Mouse (Mus musculus): ENCODE measurements at regions not wholly inside any gene's neighbourhood (a gene's known extent, or its start where the extent isn't known, plus 50 kb on each side); places are given as distances from the start of the nearest gene placed in this dataset.

DNA sequence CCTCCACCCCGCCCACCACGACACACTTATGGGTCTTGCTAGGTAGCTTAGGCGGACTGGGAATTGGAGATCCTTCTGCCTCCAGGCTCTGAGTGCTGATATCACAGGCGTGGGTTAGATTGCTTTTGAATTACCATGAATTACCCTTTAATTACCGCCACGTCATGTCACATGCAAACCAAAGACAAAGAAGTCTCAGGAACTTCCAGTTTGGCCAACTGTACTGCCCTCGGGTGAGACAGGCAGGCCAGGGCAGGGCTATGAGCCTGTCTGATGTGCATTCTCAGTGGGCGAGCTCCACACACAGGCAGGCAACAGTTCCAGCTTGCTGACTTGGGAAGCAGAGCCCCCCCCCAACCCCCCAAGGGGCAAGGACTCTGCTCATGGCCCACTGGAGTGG, 101.3 kb upstream of the Slc22a23 start:
- no peaks in the 10 kb centered on the region for H3K79me2 ChIP-seq (ENCODE audit: control insufficient read depth, insufficient read depth)

DNA sequence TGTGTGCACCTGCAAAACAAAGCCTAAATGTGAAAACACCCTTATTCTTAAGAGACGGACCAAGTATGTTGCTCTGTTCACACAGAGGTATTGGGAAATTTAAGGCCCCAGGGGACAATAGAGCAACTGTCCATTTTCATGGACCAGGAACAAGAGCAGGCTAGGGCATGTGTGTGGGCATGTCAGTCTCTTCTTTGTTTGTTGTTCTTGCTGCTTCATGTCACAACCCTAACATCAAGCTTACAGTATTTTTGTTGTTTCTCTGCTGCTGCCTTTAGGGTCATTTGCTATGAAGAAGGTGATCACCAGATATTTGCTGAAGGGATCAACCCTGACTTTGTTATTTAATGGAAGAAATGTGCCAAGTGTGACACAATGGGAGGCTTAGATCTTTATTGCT, 96.4 kb upstream of the Slc22a23 start:
- TF ChIP-seq REST (IDR thresholded peaks at IDR 0.05; ENCODE audit: insufficient read depth, insufficient read length): no peak
- H3K4me2 ChIP-seq (ENCODE audit: low read depth): no peak overlapping the region
- H3K27me3 ChIP-seq (ENCODE audit: control insufficient read depth, insufficient read depth, insufficient read length): no peaks in the 10 kb centered on the region
- H3K36me3 ChIP-seq (ENCODE audit: control insufficient read depth, insufficient read depth): no peaks in the 10 kb centered on the region
- H3ac ChIP-seq (ENCODE audit: control insufficient read depth, insufficient read length): no peak overlapping the region
- no peak overlapping the region for H3K4me3 ChIP-seq
- no peaks in the 10 kb centered on the region for H3K79me2 ChIP-seq (ENCODE audit: control insufficient read depth, insufficient read depth)

More for the DNA sequence above, 101.3 kb upstream of the Slc22a23 start:
- Histone ChIP-seq H3K4me3 (no peak overlapping the region), H3K4me2 (ENCODE audit: low read depth) (no peak overlapping the region), H3K27me3 (ENCODE audit: control insufficient read depth, insufficient read depth, insufficient read length) (no peaks in the 10 kb centered on the region), H3ac (ENCODE audit: control insufficient read depth, insufficient read length) (no peak overlapping the region), H3K36me3 (ENCODE audit: control insufficient read depth, insufficient read depth) (no peaks in the 10 kb centered on the region)
- no peak for TF ChIP-seq MAX (IDR thresholded peaks at IDR 0.05; ENCODE audit: low read depth)
- TF ChIP-seq TCF3 (IDR thresholded peaks at IDR 0.05; ENCODE audit: insufficient read length, low read depth): no peak

DNA sequence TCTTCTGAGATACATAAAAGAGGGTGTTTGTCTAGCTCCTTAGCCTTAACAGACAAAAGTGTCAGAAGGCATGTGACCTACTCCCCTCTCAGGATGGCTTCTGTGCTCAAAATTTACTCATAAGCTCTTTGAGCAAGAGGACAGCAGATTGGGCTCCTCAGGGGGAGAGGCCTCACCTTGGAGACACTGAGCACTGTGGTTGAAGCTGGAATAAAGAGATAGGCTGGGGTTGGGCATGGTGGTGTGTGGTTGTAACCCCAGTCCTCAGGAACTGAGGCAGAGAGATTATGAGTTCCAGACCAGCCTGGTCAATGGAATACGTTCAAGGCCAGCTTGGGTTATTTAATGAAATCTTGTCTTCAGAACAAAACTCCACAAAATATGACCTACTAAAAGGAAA, 82.5 kb upstream of the Slc22a23 start:
- Histone ChIP-seq H3K4me2 (ENCODE audit: low read depth) (no peak overlapping the region), H3K4me3 (no peak overlapping the region), H3ac (ENCODE audit: control insufficient read depth, insufficient read length) (no peak overlapping the region), H3K36me3 (ENCODE audit: control insufficient read depth, insufficient read depth) (no peaks in the 10 kb centered on the region), H3K79me2 (ENCODE audit: control insufficient read depth, insufficient read depth) (no peaks in the 10 kb centered on the region), H3K27me3 (ENCODE audit: control insufficient read depth, insufficient read depth, insufficient read length) (no peaks in the 10 kb centered on the region)
- TF ChIP-seq TCF12 (IDR thresholded peaks at IDR 0.05; ENCODE audit: insufficient read depth, poor library complexity, severe bottlenecking) (no peak), MAX (IDR thresholded peaks at IDR 0.05; ENCODE audit: low read depth) (no peak), POLR2AphosphoS2 (IDR thresholded peaks at IDR 0.05; ENCODE audit: insufficient read length, low read depth) (no peak), MYOD1 (IDR thresholded peaks at IDR 0.05; ENCODE audit: control insufficient read depth in 1 of 3, insufficient read length in 2 of 3, low read depth in 2 of 3) (no peak), REST (IDR thresholded peaks at IDR 0.05; ENCODE audit: insufficient read depth, insufficient read length) (no peak)

DNA sequence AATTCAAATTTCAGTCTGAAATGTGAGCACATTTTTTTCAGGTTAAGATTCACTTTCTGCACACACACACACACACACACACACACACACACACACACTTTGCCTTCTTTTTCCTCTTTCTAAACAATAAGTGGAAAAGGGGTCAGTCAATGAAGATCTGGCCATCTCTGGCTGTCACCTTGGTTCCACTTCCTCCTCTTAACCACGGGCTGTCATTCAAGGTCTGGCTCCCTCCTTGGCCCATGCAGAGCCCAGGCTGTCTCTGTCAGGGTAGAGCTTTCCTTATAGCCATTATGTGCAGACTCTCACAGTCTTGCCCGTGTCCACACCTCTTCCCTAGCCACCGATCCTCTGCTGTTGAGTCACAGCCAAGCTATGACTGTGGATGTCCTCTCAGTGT, 79.9 kb upstream of the Slc22a23 start:
- no peak for TF ChIP-seq REST (IDR thresholded peaks at IDR 0.05; ENCODE audit: insufficient read depth, insufficient read length)
- TF ChIP-seq TCF3 (IDR thresholded peaks at IDR 0.05; ENCODE audit: insufficient read length, low read depth): no peak
- TF ChIP-seq MAX (IDR thresholded peaks at IDR 0.05; ENCODE audit: low read depth): no peak
- no peak for TF ChIP-seq MYOG (IDR thresholded peaks at IDR 0.05; ENCODE audit: control insufficient read depth in 1 of 3, insufficient read depth in 1 of 3, insufficient read length in 2 of 3, low read depth in 2 of 3)
- no peak for TF ChIP-seq POLR2AphosphoS2 (IDR thresholded peaks at IDR 0.05; ENCODE audit: insufficient read length, low read depth)
- TF ChIP-seq USF1 (IDR thresholded peaks at IDR 0.05; ENCODE audit: low read depth): no peak
- no peak for TF ChIP-seq POLR2A (IDR thresholded peaks at IDR 0.05; ENCODE audit: insufficient read length, low read depth)
- TF ChIP-seq TCF12 (IDR thresholded peaks at IDR 0.05; ENCODE audit: insufficient read depth, poor library complexity, severe bottlenecking): no peak
- TF ChIP-seq CEBPB (IDR thresholded peaks at IDR 0.05; ENCODE audit: insufficient read depth, poor library complexity, severe bottlenecking): no peak
- no peak for TF ChIP-seq MYOD1 (IDR thresholded peaks at IDR 0.05; ENCODE audit: control insufficient read depth in 1 of 3, insufficient read length in 2 of 3, low read depth in 2 of 3)
- TF ChIP-seq SRF (IDR thresholded peaks at IDR 0.05; ENCODE audit: control insufficient read depth, insufficient read length, low read depth): no peak
- TF ChIP-seq E2F4 (IDR thresholded peaks at IDR 0.05; ENCODE audit: insufficient read depth): no peak
- H3ac ChIP-seq (ENCODE audit: control insufficient read depth, insufficient read length): no peak overlapping the region
- H3K4me3 ChIP-seq: no peak overlapping the region
- H3K36me3 ChIP-seq (ENCODE audit: control insufficient read depth, insufficient read depth): no peaks in the 10 kb centered on the region
- no peaks in the 10 kb centered on the region for H3K79me2 ChIP-seq (ENCODE audit: control insufficient read depth, insufficient read depth)
- H3K4me2 ChIP-seq (ENCODE audit: low read depth): no peak overlapping the region
- no peaks in the 10 kb centered on the region for H3K27me3 ChIP-seq (ENCODE audit: control insufficient read depth, insufficient read depth, insufficient read length)

DNA sequence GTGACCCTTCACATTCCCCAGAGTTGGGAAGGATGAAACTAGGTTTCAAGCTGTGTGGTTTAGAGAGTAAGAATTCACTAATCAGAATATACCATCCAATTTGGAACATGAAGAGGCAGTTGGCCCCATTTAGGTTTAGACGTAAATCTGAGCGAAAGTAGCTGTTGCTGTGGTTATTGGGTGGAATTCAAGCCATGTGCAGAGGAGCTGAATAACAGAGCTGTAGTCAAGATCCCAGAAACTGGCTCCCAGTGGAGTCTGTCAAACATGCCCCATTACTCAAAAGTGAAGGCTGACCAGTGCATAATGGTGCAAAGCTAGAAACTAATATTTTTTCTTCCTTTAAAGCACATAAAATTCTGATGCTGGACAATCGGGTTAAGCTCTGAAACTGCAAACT, 76.7 kb upstream of the Slc22a23 start:
- H3K4me3 ChIP-seq: no peak overlapping the region
- H3K27me3 ChIP-seq (ENCODE audit: control insufficient read depth, insufficient read depth, insufficient read length): no peaks in the 10 kb centered on the region
- TF ChIP-seq MYOD1 (IDR thresholded peaks at IDR 0.05; ENCODE audit: control insufficient read depth in 1 of 3, insufficient read length in 2 of 3, low read depth in 2 of 3): no peak
- no peak for TF ChIP-seq TCF12 (IDR thresholded peaks at IDR 0.05; ENCODE audit: insufficient read depth, poor library complexity, severe bottlenecking)
- no peak overlapping the region for H3K4me2 ChIP-seq (ENCODE audit: low read depth)
- no peaks in the 10 kb centered on the region for H3K79me2 ChIP-seq (ENCODE audit: control insufficient read depth, insufficient read depth)
- H3K36me3 ChIP-seq (ENCODE audit: control insufficient read depth, insufficient read depth): no peaks in the 10 kb centered on the region
- no peak overlapping the region for H3ac ChIP-seq (ENCODE audit: control insufficient read depth, insufficient read length)

DNA sequence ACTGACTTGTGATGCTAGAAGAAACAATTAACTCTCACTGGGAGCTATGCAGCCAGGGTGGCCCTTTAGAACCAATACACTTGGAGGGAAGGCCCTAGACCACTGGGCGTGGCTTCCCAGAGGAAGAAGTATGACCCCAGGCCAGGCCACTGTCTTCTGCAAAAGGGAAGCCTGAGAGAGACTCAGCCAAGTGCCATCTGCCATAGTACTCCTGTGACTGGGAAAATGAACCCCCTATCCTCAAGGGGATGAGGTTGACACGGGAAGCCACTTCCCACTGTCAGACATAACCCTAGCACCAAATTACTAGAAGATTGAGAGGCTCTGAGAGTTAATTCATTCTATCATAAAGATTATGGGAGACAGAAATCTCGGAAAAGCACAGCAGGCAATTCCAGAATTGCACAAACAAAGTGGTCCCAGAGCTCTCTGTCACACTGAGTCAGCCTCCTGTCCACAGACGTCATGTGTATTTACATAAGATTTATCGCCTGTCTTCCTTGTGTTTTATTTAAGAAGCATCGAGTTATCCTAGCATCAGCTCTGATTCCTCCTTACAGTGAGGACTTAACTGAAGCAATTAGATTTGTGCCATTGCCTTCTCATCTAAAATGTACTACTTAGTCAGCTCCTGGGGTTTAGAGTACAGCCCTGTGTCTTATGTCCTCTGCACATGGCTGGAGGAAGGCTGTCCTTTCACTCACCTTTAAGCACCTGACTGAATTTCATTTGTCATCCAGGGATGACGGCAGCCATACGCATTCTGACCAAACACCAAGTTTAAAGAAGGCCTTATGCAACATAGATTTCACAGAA, 75.6 kb upstream of the Slc22a23 start:
- H3K4me3 ChIP-seq: no peak overlapping the region
- peak overlapping the region; percentile 22 for H3K4me2 ChIP-seq (ENCODE audit: low read depth)
- no peaks in the 10 kb centered on the region for H3K27me3 ChIP-seq (ENCODE audit: control insufficient read depth, insufficient read depth, insufficient read length)
- TF ChIP-seq POLR2AphosphoS2 (IDR thresholded peaks at IDR 0.05; ENCODE audit: insufficient read length, low read depth) (no peak), SRF (IDR thresholded peaks at IDR 0.05; ENCODE audit: control insufficient read depth, insufficient read length, low read depth) (no peak), E2F4 (IDR thresholded peaks at IDR 0.05; ENCODE audit: insufficient read depth) (no peak), CEBPB (IDR thresholded peaks at IDR 0.05; ENCODE audit: insufficient read depth, poor library complexity, severe bottlenecking) (peak; percentile 28; the same call in 1 of the 2 replicates), MYOD1 (IDR thresholded peaks at IDR 0.05; ENCODE audit: control insufficient read depth in 1 of 3, insufficient read length in 2 of 3, low read depth in 2 of 3) (no peak), TCF12 (IDR thresholded peaks at IDR 0.05; ENCODE audit: insufficient read depth, poor library complexity, severe bottlenecking) (no peak)
- no peaks in the 10 kb centered on the region for H3K79me2 ChIP-seq (ENCODE audit: control insufficient read depth, insufficient read depth)
- H3ac ChIP-seq (ENCODE audit: control insufficient read depth, insufficient read length): no peak overlapping the region
- H3K36me3 ChIP-seq (ENCODE audit: control insufficient read depth, insufficient read depth): no peaks in the 10 kb centered on the region

Data from myocyte (in vitro differentiated cells).